Mouse (Mus musculus): ENCODE results near the gene Qrsl1. TPM values are rescaled to one million over a fixed set of nuclear protein-coding genes. Genes with fewer than 3 reads are reported as not detected.
A peak's percentile ranks its signal among the peaks of the same experiment; 100 is the strongest.

Qrsl1 gene
- polyA plus RNA-seq, 2 experiments, result 5.6 to 7.2 TPM

DNA sequence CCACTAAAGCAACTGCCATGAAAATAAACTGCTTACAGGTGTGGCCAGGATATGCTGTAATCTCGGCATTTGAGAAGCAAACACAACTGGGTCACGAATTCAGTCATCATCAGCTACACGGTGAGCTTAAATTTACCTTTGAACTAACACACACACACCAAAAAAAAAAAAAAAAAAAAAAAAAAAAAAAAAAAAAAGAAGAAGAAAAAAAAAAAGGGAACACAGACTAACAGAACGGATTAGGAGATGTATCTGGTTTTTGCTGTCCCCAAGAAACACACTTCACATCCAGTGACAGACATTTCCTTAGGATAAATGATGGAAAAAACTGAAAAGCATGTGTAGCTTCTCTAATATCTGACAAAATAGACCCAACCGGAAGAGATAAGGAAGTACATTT, 49.6 kb downstream of the Qrsl1 start:
- H3K4me2 ChIP-seq (ENCODE audit: low read depth), result no peak overlapping the region
- WGBS (ENCODE audit: insufficient replicate concordance), result 44% methylated on average over 5 of the region's 5 CpGs
- H3K36me3 ChIP-seq (replicated peaks; ENCODE audit: control insufficient read depth, insufficient read depth, low read depth), result no peaks in the 10 kb centered on the region
- no peak overlapping the region for H3K27ac ChIP-seq
- H3K9me3 ChIP-seq (ENCODE audit: control insufficient read depth, low read length), result no peaks in the 10 kb centered on the region
- peaks cover 0 to 4% of the 10 kb centered on the region in 2 experiments; a peak in 1 of 4 replicates for H3K4me1 ChIP-seq (replicated peaks; ENCODE audit: control insufficient read depth in 2 of 2, insufficient read depth in 2 of 2, low read length in 1 of 2)
- H3K4me3 ChIP-seq (ENCODE audit: insufficient read depth in 1 of 2, low read depth in 2 of 2, low read length in 2 of 2), result no peak overlapping the region
- no peak overlapping the region for H3K9ac ChIP-seq (replicated peaks)
- DNase-seq (ENCODE audit: low read depth in 3 of 3, low spot score in 3 of 3) (no peak), ATAC-seq (ENCODE audit: insufficient read depth) (no peak)
- no peaks in the 10 kb centered on the region for H3K27me3 ChIP-seq (ENCODE audit: control insufficient read depth, insufficient read depth, low read length)
- no peak for TF ChIP-seq EP300 (IDR thresholded peaks at IDR 0.05; ENCODE audit: low read depth)
- no peak for TF ChIP-seq CTCF (IDR thresholded peaks at IDR 0.05; ENCODE audit: low read depth)

DNA sequence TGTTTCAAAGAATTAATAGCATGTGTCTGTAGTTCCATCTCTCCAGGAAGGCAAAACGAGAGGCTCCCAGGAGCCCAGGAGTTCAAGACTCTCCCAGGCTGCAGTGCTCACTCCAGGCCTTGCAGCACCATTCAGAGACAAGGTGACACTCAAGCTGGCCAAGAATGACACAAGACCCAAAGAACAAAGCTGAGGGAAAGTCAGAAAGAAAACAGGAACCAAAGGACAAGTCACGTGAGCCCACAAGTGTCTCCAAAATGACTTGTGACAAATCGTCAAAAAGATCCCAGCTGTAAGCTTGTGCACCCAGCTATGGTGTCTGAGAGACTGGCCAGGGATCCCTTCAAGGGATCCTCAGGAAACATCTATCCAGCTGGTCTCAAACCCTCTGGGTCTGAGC, 52.1 kb downstream of the Qrsl1 start:
- TF ChIP-seq CTCF (IDR thresholded peaks at IDR 0.05; ENCODE audit: low read depth) (no peak), EP300 (IDR thresholded peaks at IDR 0.05; ENCODE audit: low read depth) (no peak)
- H3K9ac ChIP-seq (replicated peaks), result no peak overlapping the region
- H3K36me3 ChIP-seq (replicated peaks; ENCODE audit: control insufficient read depth, insufficient read depth, low read depth), result no peaks in the 10 kb centered on the region
- DNase-seq (ENCODE audit: low read depth in 3 of 3, low spot score in 3 of 3), result no peak
- H3K27ac ChIP-seq, result no peak overlapping the region
- ATAC-seq (ENCODE audit: insufficient read depth), result no peak
- H3K27me3 ChIP-seq (ENCODE audit: control insufficient read depth, insufficient read depth, low read length), result no peaks in the 10 kb centered on the region
- H3K4me3 ChIP-seq (ENCODE audit: insufficient read depth in 1 of 2, low read depth in 2 of 2, low read length in 2 of 2), result no peak overlapping the region
- WGBS (ENCODE audit: insufficient replicate concordance), result 40% methylated on average over 3 of the region's 3 CpGs
- no peaks in the 10 kb centered on the region for H3K4me1 ChIP-seq (replicated peaks; ENCODE audit: control insufficient read depth in 2 of 2, insufficient read depth in 2 of 2, low read length in 1 of 2)
- H3K4me2 ChIP-seq (ENCODE audit: low read depth), result no peak overlapping the region
- H3K9me3 ChIP-seq (ENCODE audit: control insufficient read depth, low read length), result no peaks in the 10 kb centered on the region

DNA sequence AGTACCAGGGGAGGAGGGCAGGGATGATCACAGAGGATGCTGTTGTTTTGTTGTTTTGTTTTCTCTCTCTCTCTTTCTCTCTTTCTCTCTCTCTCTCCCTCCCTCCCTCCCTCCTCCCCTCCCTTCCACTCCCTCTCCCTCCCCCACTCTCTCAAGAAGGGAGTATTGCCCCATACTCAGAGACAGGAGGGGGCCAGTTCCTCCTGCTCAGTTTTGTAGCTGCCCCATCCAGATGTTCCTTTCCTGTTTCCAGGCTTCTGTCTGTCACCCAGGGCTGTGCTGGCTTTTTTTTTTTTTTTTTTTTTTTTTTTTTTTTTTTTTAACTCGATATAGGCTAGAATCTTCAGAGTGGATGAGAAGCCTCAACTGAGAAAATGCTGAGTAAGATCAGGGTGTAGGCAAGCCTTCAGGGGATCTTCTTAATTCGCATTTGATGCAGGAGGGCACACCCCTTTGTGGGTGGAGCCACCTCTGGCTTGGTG, 55.4 kb downstream of the Qrsl1 start:
- Histone ChIP-seq H3K9me3 (ENCODE audit: control insufficient read depth, low read length) (no peaks in the 10 kb centered on the region; the same call in 1 of the 2 replicates), H3K36me3 (replicated peaks; ENCODE audit: control insufficient read depth, insufficient read depth, low read depth) (no peaks in the 10 kb centered on the region), H3K4me3 (ENCODE audit: insufficient read depth in 1 of 2, low read depth in 2 of 2, low read length in 2 of 2) (no peak overlapping the region), H3K4me1 (replicated peaks; ENCODE audit: control insufficient read depth in 2 of 2, insufficient read depth in 2 of 2, low read length in 1 of 2) (no peaks in the 10 kb centered on the region), H3K9ac (replicated peaks) (no peak overlapping the region), H3K4me2 (ENCODE audit: low read depth) (no peak overlapping the region), H3K27me3 (ENCODE audit: control insufficient read depth, insufficient read depth, low read length) (no peaks in the 10 kb centered on the region), H3K27ac (no peak overlapping the region)
- no peak for DNase-seq (ENCODE audit: low read depth in 3 of 3, low spot score in 3 of 3)
- WGBS (ENCODE audit: insufficient replicate concordance), result 46% methylated on average over 2 of the region's 2 CpGs
- ATAC-seq (ENCODE audit: insufficient read depth), result no peak
- TF ChIP-seq CTCF (IDR thresholded peaks at IDR 0.05; ENCODE audit: low read depth) (no peak), EP300 (IDR thresholded peaks at IDR 0.05; ENCODE audit: low read depth) (no peak)

DNA sequence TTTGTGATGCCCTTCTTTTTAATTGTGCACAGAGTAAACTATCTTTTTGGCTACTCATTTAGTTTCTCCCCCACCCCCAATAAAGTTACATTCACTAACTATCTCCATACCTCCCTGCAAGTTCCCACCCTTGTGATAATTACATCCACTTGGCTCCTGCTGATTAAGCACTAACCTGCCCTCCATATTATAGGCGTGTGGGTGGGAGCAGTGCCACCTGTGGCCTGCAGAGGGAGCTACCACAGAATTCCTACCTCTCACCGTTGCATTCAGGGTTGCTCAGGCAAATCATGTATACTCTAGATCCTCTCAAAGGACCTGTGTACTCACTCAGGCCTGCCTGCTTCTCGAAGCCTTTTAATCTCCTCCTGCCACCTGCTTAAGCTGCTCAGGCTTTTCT, 56.1 kb downstream of the Qrsl1 start:
- Histone ChIP-seq H3K4me2 (ENCODE audit: low read depth) (no peak overlapping the region), H3K9ac (replicated peaks) (no peak overlapping the region), H3K4me3 (ENCODE audit: insufficient read depth in 1 of 2, low read depth in 2 of 2, low read length in 2 of 2) (no peak overlapping the region), H3K36me3 (replicated peaks; ENCODE audit: control insufficient read depth, insufficient read depth, low read depth) (no peaks in the 10 kb centered on the region), H3K27ac (no peak overlapping the region), H3K27me3 (ENCODE audit: control insufficient read depth, insufficient read depth, low read length) (no peaks in the 10 kb centered on the region), H3K9me3 (ENCODE audit: control insufficient read depth, low read length) (no peaks in the 10 kb centered on the region; the same call in 1 of the 2 replicates), H3K4me1 (replicated peaks; ENCODE audit: control insufficient read depth in 2 of 2, insufficient read depth in 2 of 2, low read length in 1 of 2) (no peaks in the 10 kb centered on the region)
- 70% methylated on average over 3 of the region's 3 CpGs for WGBS (ENCODE audit: insufficient replicate concordance)
- no peak for DNase-seq (ENCODE audit: low read depth in 3 of 3, low spot score in 3 of 3)
- ATAC-seq (ENCODE audit: insufficient read depth), result no peak
- TF ChIP-seq EP300 (IDR thresholded peaks at IDR 0.05; ENCODE audit: low read depth) (no peak), CTCF (IDR thresholded peaks at IDR 0.05; ENCODE audit: low read depth) (peak; percentile 70)

DNA sequence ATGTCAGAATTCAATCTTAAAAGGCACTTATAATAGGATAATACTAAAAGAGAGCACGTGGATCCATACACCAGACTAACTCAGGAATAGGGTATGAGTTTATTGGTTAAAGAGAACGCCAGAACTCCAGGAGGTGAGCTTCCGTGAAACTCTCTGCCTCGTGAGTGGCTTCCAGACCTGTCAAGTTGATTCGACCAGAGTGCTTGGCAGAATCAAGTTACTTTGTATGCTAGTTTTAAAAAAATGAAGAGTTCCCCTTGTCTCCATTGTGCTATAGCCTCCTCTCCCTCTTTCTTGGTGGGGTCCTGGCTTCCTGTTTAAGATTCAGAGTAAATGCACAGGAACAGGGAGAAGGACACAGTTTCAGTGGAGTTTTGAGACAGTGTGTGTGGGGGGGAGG, 60.1 kb downstream of the Qrsl1 start:
- DNase-seq (ENCODE audit: low read depth in 3 of 3, low spot score in 3 of 3) (no peak), ATAC-seq (ENCODE audit: insufficient read depth) (no peak)
- Histone ChIP-seq H3K27me3 (ENCODE audit: control insufficient read depth, insufficient read depth, low read length) (no peaks in the 10 kb centered on the region), H3K27ac (no peak overlapping the region), H3K36me3 (replicated peaks; ENCODE audit: control insufficient read depth, insufficient read depth, low read depth) (no peaks in the 10 kb centered on the region), H3K9ac (replicated peaks) (no peak overlapping the region), H3K4me1 (replicated peaks; ENCODE audit: control insufficient read depth in 2 of 2, insufficient read depth in 2 of 2, low read length in 1 of 2) (no peaks in the 10 kb centered on the region), H3K9me3 (ENCODE audit: control insufficient read depth, low read length) (no peaks in the 10 kb centered on the region; the same call in 1 of the 2 replicates), H3K4me3 (ENCODE audit: insufficient read depth in 1 of 2, low read depth in 2 of 2, low read length in 2 of 2) (no peak overlapping the region), H3K4me2 (ENCODE audit: low read depth) (no peak overlapping the region)
- 66% methylated on average over 5 of the region's 5 CpGs for WGBS (ENCODE audit: insufficient replicate concordance)
- TF ChIP-seq EP300 (IDR thresholded peaks at IDR 0.05; ENCODE audit: low read depth), result no peak
- TF ChIP-seq CTCF (IDR thresholded peaks at IDR 0.05; ENCODE audit: low read depth), result no peak
